Mouse (Mus musculus) heart, postnatal 0 days (tissue): Measurements from ENCODE around the gene Gnaq.

Source experiments
- CTCF ChIP-seq: IDR thresholded peaks from 2 replicates; pipeline ENCODE4 v1.5.1; 2016; ENCODE audit warnings: antibody characterized with exemption, control low read depth, low read depth
- EP300 ChIP-seq: IDR thresholded peaks from 2 replicates; pipeline ENCODE4 v1.6.1; 2016; ENCODE audit warnings: antibody characterized with exemption, low read depth

DNA sequence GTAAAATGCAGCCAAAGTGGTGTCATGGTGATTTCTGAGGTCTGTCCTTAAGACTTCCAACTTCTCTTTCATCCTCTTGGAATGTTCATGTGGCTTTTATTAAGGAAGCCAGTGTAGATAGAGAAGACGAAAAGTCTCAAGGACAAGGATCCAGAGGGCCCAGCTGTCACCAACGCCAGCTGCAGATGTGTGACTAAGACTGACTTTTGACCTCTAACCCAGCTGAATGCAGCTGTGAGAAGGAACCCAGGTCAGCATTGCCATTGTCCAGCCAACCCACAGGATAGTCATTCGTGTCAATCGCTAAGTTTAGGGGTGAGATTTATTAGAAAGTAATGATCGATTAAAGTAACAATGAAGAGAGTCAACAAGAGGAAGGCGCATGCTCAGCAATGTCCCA lies 270.5 kb downstream of the Gnaq start:
- TF ChIP-seq CTCF (no peak), EP300 (no peak)
